Mouse (Mus musculus): Measurements from ENCODE around the gene Pygb. TPM values are rescaled to one million over a fixed set of nuclear protein-coding genes. Genes with fewer than 3 reads are reported as not detected.

Pygb gene
- polyA plus RNA-seq, 1 experiment from 2014 or later = 61.6 TPM

DNA sequence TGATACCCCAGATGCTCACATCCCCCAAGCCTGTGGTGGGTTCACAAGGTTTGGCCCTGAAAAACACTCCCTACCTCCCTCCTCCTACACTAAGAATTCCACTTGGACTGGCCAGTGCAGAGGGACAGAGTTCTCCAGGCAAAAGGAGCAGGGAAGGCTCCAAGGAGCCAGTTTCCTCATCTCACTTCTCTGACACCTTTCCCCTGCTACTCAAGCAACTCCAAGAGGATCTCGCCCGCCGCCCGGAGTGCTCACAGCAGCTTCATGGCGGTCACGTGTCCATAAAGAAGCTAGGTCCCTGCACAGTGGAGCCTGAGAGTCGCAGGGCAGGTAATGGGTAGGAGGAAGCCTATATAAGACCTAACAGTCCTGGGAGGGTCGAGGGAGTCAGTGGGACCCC lies 14.5 kb upstream of the Pygb start:
- Histone ChIP-seq H3K9ac (replicated peaks; ENCODE audit: low read depth, low read length) (no peak overlapping the region), H3K4me1 (ENCODE audit: control insufficient read depth, insufficient read depth, low read length) (peaks cover 8% of the 10 kb centered on the region; the same call in 1 of the 2 replicates), H3K9me3 (ENCODE audit: control insufficient read depth, low read depth, low read length) (no peaks in the 10 kb centered on the region), H3K27me3 (ENCODE audit: control insufficient read depth, insufficient read depth, low read length) (no peaks in the 10 kb centered on the region), H3K36me3 (ENCODE audit: control insufficient read depth, insufficient read depth, low read length) (peaks cover 10% of the 10 kb centered on the region; the same call in 1 of the 2 replicates), H3K4me3 (ENCODE audit: low read depth, low read length) (no peak overlapping the region), H3K27ac (ENCODE audit: low read length) (peak overlapping the region; percentile 70), H3K4me2 (replicated peaks; ENCODE audit: low read depth, low read length) (no peak overlapping the region)
- 84% methylated on average over 8 of the region's 8 CpGs for WGBS
- no peak; the same call in 1 of the 2 replicates for ATAC-seq (ENCODE audit: insufficient number of reproducible peaks, insufficient read depth, low FRiP score, low read depth)

GRCm38 (mm10) chr2:150772466-150773119 lies 13.9 kb upstream of the Pygb start:
- WGBS = 76% methylated on average over 10 of the region's 10 CpGs
- H3K36me3 ChIP-seq (ENCODE audit: control insufficient read depth, insufficient read depth, low read length) = peaks cover 6% of the 10 kb centered on the region; the same call in 1 of the 2 replicates
- H3K4me2 ChIP-seq (replicated peaks; ENCODE audit: low read depth, low read length) = no peak overlapping the region
- H3K4me3 ChIP-seq (ENCODE audit: low read depth, low read length) = no peak overlapping the region
- H3K9me3 ChIP-seq (ENCODE audit: control insufficient read depth, low read depth, low read length) = no peaks in the 10 kb centered on the region
- H3K27me3 ChIP-seq (ENCODE audit: control insufficient read depth, insufficient read depth, low read length) = no peaks in the 10 kb centered on the region
- H3K9ac ChIP-seq (replicated peaks; ENCODE audit: low read depth, low read length) = no peak overlapping the region
- no peak for ATAC-seq (ENCODE audit: insufficient number of reproducible peaks, insufficient read depth, low FRiP score, low read depth)
- H3K27ac ChIP-seq (ENCODE audit: low read length) = no peak overlapping the region
- H3K4me1 ChIP-seq (ENCODE audit: control insufficient read depth, insufficient read depth, low read length) = peaks cover 8% of the 10 kb centered on the region; the same call in 1 of the 2 replicates

DNA sequence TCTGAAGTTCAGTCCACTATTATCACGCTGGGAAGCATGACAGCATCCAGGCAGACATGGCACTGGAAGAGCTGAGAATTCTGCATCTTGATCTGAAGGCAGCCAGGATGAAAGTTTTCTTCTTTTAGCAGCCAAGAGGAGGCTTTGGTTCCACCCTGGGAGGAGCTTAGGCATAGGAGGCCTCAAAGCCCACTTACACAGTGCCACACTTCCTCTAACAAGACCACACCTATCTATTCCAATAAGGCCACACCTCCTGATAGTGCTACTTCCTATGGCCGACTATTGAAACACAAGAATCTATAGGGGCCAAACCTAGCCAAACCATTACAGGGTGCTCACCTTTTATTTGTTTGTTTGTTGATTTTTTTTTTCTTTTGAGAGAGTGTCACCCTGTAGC lies 3.7 kb upstream of the Pygb start:
- Histone ChIP-seq H3K9me3 (ENCODE audit: control insufficient read depth, low read depth, low read length) (no peaks in the 10 kb centered on the region), H3K27ac (ENCODE audit: low read length) (no peak overlapping the region), H3K9ac (replicated peaks; ENCODE audit: low read depth, low read length) (no peak overlapping the region), H3K27me3 (ENCODE audit: control insufficient read depth, insufficient read depth, low read length) (no peaks in the 10 kb centered on the region), H3K4me2 (replicated peaks; ENCODE audit: low read depth, low read length) (no peak overlapping the region), H3K4me3 (ENCODE audit: low read depth, low read length) (no peak overlapping the region), H3K36me3 (ENCODE audit: control insufficient read depth, insufficient read depth, low read length) (no peaks in the 10 kb centered on the region), H3K4me1 (ENCODE audit: control insufficient read depth, insufficient read depth, low read length) (peaks cover 5% of the 10 kb centered on the region)
- 84% methylated on average over 2 of the region's 2 CpGs for WGBS
- ATAC-seq (ENCODE audit: insufficient number of reproducible peaks, insufficient read depth, low FRiP score, low read depth) = no peak

DNA sequence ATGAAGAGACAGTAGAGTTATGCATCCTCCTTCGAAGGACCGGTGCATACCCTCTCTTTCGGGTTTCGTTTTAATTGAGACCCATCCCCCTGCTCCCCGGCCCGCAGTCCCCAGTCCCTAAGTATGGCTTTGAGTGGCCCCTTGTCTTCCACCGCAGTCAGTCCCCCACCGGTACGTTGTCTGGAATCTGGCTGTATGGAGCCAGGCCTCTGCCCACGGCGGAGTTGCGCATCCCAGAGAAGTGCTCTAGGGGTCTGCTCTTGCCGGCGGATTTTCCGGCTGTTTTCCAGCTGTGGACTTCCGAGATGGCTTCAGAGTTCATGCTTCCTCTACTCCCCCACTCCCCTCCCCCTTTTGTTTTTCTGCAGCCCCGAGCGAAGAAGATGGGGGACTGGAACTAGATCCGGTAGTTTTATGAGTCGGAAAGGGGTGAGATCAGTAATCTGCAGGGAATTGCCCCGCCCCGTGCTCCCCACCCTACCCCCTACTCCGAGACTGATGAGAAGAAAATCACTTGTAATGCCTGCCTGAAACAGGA lies 768 bp downstream of the Pygb start:
- peak overlapping the region; percentile 29; the same call in 1 of the 2 replicates for H3K27ac ChIP-seq (ENCODE audit: low read length)
- H3K27me3 ChIP-seq (ENCODE audit: control insufficient read depth, insufficient read depth, low read length) = no peaks in the 10 kb centered on the region
- peak; percentile 18 for ATAC-seq (ENCODE audit: insufficient number of reproducible peaks, insufficient read depth, low FRiP score, low read depth)
- no peaks in the 10 kb centered on the region for H3K9me3 ChIP-seq (ENCODE audit: control insufficient read depth, low read depth, low read length)
- H3K36me3 ChIP-seq (ENCODE audit: control insufficient read depth, insufficient read depth, low read length) = peaks cover 1% of the 10 kb centered on the region
- peak overlapping the region; percentile 72 for H3K4me2 ChIP-seq (replicated peaks; ENCODE audit: low read depth, low read length)
- peak overlapping the region; percentile 57 for H3K4me3 ChIP-seq (ENCODE audit: low read depth, low read length)
- H3K9ac ChIP-seq (replicated peaks; ENCODE audit: low read depth, low read length) = peak overlapping the region; percentile 67
- WGBS = under 1% methylated on average over 23 of the region's 23 CpGs
- peaks cover 12% of the 10 kb centered on the region for H3K4me1 ChIP-seq (ENCODE audit: control insufficient read depth, insufficient read depth, low read length)

- peak overlapping the region; percentile 72; the same call in 1 of the 2 replicates for H3K4me2 ChIP-seq (replicated peaks; ENCODE audit: low read depth, low read length)
- no peaks in the 10 kb centered on the region for H3K9me3 ChIP-seq (ENCODE audit: control insufficient read depth, low read depth, low read length)
- no peak overlapping the region for H3K4me3 ChIP-seq (ENCODE audit: low read depth, low read length)
- no peaks in the 10 kb centered on the region for H3K27me3 ChIP-seq (ENCODE audit: control insufficient read depth, insufficient read depth, low read length)
- 52% methylated on average over 4 of the region's 4 CpGs for WGBS
- ATAC-seq (ENCODE audit: insufficient number of reproducible peaks, insufficient read depth, low FRiP score, low read depth) = no peak
- H3K4me1 ChIP-seq (ENCODE audit: control insufficient read depth, insufficient read depth, low read length) = peaks cover 12% of the 10 kb centered on the region
- H3K27ac ChIP-seq (ENCODE audit: low read length) = no peak overlapping the region
- peaks cover 15% of the 10 kb centered on the region for H3K36me3 ChIP-seq (ENCODE audit: control insufficient read depth, insufficient read depth, low read length)
- no peak overlapping the region for H3K9ac ChIP-seq (replicated peaks; ENCODE audit: low read depth, low read length)
Measured at GRCm38 (mm10) chr2:150788768-150789550, 2.4 kb downstream of the Pygb start.

- WGBS = 53% methylated on average over 4 of the region's 4 CpGs
- no peak overlapping the region for H3K4me3 ChIP-seq (ENCODE audit: low read depth, low read length)
- peaks cover 7% of the 10 kb centered on the region; the same call in 1 of the 2 replicates for H3K4me1 ChIP-seq (ENCODE audit: control insufficient read depth, insufficient read depth, low read length)
- H3K27ac ChIP-seq (ENCODE audit: low read length) = no peak overlapping the region
- no peak overlapping the region for H3K4me2 ChIP-seq (replicated peaks; ENCODE audit: low read depth, low read length)
- ATAC-seq (ENCODE audit: insufficient number of reproducible peaks, insufficient read depth, low FRiP score, low read depth) = no peak
- H3K27me3 ChIP-seq (ENCODE audit: control insufficient read depth, insufficient read depth, low read length) = no peaks in the 10 kb centered on the region
- H3K36me3 ChIP-seq (ENCODE audit: control insufficient read depth, insufficient read depth, low read length) = peaks cover 33% of the 10 kb centered on the region
- no peak overlapping the region for H3K9ac ChIP-seq (replicated peaks; ENCODE audit: low read depth, low read length)
- no peaks in the 10 kb centered on the region for H3K9me3 ChIP-seq (ENCODE audit: control insufficient read depth, low read depth, low read length)
Measured at GRCm38 (mm10) chr2:150793320-150793719, 6.8 kb downstream of the Pygb start.

GRCm38 (mm10) chr2:150798084-150798483 lies 11.5 kb downstream of the Pygb start:
- H3K27me3 ChIP-seq (ENCODE audit: control insufficient read depth, insufficient read depth, low read length) = no peaks in the 10 kb centered on the region
- no peaks in the 10 kb centered on the region for H3K4me1 ChIP-seq (ENCODE audit: control insufficient read depth, insufficient read depth, low read length)
- H3K9me3 ChIP-seq (ENCODE audit: control insufficient read depth, low read depth, low read length) = no peaks in the 10 kb centered on the region
- WGBS = 83% methylated on average over 7 of the region's 7 CpGs
- no peak overlapping the region for H3K9ac ChIP-seq (replicated peaks; ENCODE audit: low read depth, low read length)
- H3K4me2 ChIP-seq (replicated peaks; ENCODE audit: low read depth, low read length) = no peak overlapping the region
- no peak overlapping the region for H3K27ac ChIP-seq (ENCODE audit: low read length)
- H3K4me3 ChIP-seq (ENCODE audit: low read depth, low read length) = no peak overlapping the region
- ATAC-seq (ENCODE audit: insufficient number of reproducible peaks, insufficient read depth, low FRiP score, low read depth) = no peak
- H3K36me3 ChIP-seq (ENCODE audit: control insufficient read depth, insufficient read depth, low read length) = peaks cover 52% of the 10 kb centered on the region

DNA sequence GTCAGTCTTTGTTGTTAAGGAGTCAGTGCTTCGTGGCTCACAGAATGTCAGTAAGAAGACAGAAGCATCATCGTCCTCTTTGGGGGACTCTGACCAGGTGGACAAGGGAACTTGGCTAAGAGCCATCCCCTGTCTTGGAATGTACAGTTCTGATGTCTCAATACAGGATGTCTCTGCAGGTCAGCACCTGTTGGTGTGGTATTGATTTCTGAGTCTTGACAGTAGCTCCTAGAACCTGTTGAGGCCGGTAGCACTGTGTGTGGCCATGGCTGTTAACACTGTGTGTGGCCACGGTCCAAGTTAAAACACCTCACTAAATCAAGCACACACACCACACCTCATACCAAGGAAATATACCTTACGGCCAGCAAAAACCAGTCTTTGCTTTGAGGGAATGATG lies 14.1 kb downstream of the Pygb start:
- no peaks in the 10 kb centered on the region for H3K27me3 ChIP-seq (ENCODE audit: control insufficient read depth, insufficient read depth, low read length)
- no peak for ATAC-seq (ENCODE audit: insufficient number of reproducible peaks, insufficient read depth, low FRiP score, low read depth)
- H3K4me2 ChIP-seq (replicated peaks; ENCODE audit: low read depth, low read length) = no peak overlapping the region
- no peak overlapping the region for H3K9ac ChIP-seq (replicated peaks; ENCODE audit: low read depth, low read length)
- no peaks in the 10 kb centered on the region for H3K9me3 ChIP-seq (ENCODE audit: control insufficient read depth, low read depth, low read length)
- no peak overlapping the region for H3K27ac ChIP-seq (ENCODE audit: low read length)
- H3K4me3 ChIP-seq (ENCODE audit: low read depth, low read length) = no peak overlapping the region
- 77% methylated on average over 5 of the region's 5 CpGs for WGBS
- peaks cover 36% of the 10 kb centered on the region for H3K36me3 ChIP-seq (ENCODE audit: control insufficient read depth, insufficient read depth, low read length)
- no peaks in the 10 kb centered on the region for H3K4me1 ChIP-seq (ENCODE audit: control insufficient read depth, insufficient read depth, low read length)
